Mouse (Mus musculus) megakaryocyte, embryonic 14.5 days (primary cell): ENCODE data around the gene Crmp1.

Source experiments
- FLI1 ChIP-seq: IDR thresholded peaks from 2 replicates; pipeline ENCODE4 v1.6.1; 2012; ENCODE audit warnings: low read length, inconsistent platforms, mixed read lengths
- GATA1 ChIP-seq: IDR thresholded peaks from 3 replicates; pipeline ENCODE4 v1.6.1; 2012; ENCODE audit warnings: mixed read lengths, low read length, inconsistent platforms, borderline replicate concordance

DNA sequence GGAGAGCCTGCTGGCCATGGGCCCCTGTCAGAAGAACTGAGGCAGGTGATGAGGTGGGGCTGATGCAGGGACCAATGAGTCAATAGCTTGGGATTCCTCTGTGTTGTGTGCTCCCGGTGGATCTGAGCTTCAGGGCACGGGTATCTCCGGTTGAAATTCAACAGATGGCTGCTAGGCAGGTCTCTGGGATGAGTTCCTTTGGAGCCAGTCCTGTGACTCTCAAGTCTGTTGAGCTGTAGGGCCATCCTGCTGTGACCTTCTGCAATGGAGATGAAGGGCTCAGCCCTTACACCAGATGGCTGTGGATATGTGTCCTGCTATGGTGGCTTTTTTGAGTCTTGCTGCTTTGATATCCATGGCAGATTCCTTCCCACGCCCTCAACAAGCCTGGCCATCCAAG lies 5.7 kb downstream of the Crmp1 start:
- TF ChIP-seq GATA1 = no peak
- TF ChIP-seq FLI1 = no peak
